Mouse (Mus musculus) adipocyte (in vitro differentiated cells): ENCODE measurements at regions not wholly inside any gene's neighbourhood (a gene's known extent, or its start where the extent isn't known, plus 50 kb on each side); places are given as distances from the start of the nearest gene placed in this dataset.
A peak's percentile ranks its signal among the peaks of the same experiment; 100 is the strongest.

ENCODE experiments used
- DNase-seq: peaks from one replicate; pipeline ENCODE4 v3.0.0-alpha.2; 2016; ENCODE audit warnings: low spot score

- no peak for DNase-seq
Measured at GRCm38 (mm10) chr8:64421502-64422199, 215.6 kb upstream of the Tll1 start.

- DNase-seq, result no peak
Measured at GRCm38 (mm10) chr8:64412488-64413188, 206.6 kb upstream of the Tll1 start.

- DNase-seq, result no peak
Measured at GRCm38 (mm10) chr8:64406775-64407490, 200.9 kb upstream of the Tll1 start.

GRCm38 (mm10) chr8:64399554-64399953 lies 193.5 kb upstream of the Tll1 start:
- DNase-seq, result no peak

- no peak for DNase-seq
Measured at GRCm38 (mm10) chr8:64397876-64398275, 191.8 kb upstream of the Tll1 start.

- DNase-seq, result peak; percentile 19
Measured at GRCm38 (mm10) chr8:64395816-64396215, 189.7 kb upstream of the Tll1 start.

- DNase-seq, result no peak
Measured at GRCm38 (mm10) chr8:64389488-64389887, 183.4 kb upstream of the Tll1 start.

- DNase-seq, result no peak
Measured at GRCm38 (mm10) chr8:64388299-64388698, 182.2 kb upstream of the Tll1 start.

- DNase-seq, result no peak
Measured at GRCm38 (mm10) chr8:64379732-64380349, 173.8 kb upstream of the Tll1 start.

- DNase-seq, result no peak
Measured at GRCm38 (mm10) chr8:64377830-64378229, 171.8 kb upstream of the Tll1 start.

GRCm38 (mm10) chr8:64375509-64375908 lies 169.4 kb upstream of the Tll1 start:
- peak; percentile 12 for DNase-seq

GRCm38 (mm10) chr8:64374980-64375379 lies 168.9 kb upstream of the Tll1 start:
- no peak for DNase-seq

- no peak for DNase-seq
Measured at GRCm38 (mm10) chr8:64369973-64370372, 163.9 kb upstream of the Tll1 start.

GRCm38 (mm10) chr8:64367906-64368305 lies 161.8 kb upstream of the Tll1 start:
- no peak for DNase-seq

GRCm38 (mm10) chr8:64366974-64367266 lies 160.8 kb upstream of the Tll1 start:
- DNase-seq, result no peak

GRCm38 (mm10) chr8:64366226-64366973 lies 160.3 kb upstream of the Tll1 start:
- DNase-seq, result no peak

- peak; percentile 7 for DNase-seq
Measured at GRCm38 (mm10) chr8:64357092-64357491, 151.0 kb upstream of the Tll1 start.

GRCm38 (mm10) chr8:64348082-64348646 lies 142.1 kb upstream of the Tll1 start:
- no peak for DNase-seq

GRCm38 (mm10) chr8:64347490-64347889 lies 141.4 kb upstream of the Tll1 start:
- DNase-seq, result no peak

- DNase-seq, result no peak
Measured at GRCm38 (mm10) chr8:64346428-64346827, 140.4 kb upstream of the Tll1 start.

GRCm38 (mm10) chr8:64344933-64345332 lies 138.9 kb upstream of the Tll1 start:
- no peak for DNase-seq

- DNase-seq, result no peak
Measured at GRCm38 (mm10) chr8:64343600-64343999, 137.5 kb upstream of the Tll1 start.
